28 mouse cellular contexts compared by ENCODE assay signal in genomic region chr9:78492254-78492653, GRCm38 (mm10).
"Had no signal": no experiment of that assay in that cellular context is flagged by ENCODE, and none has a peak within 500 bp of the region (broad histone marks: within the 10 kb centered on the region; RNA-seq: fewer than 3 reads in every experiment).

No protein-coding gene starts in this region.

- H3K36me3 ChIP-seq: embryonic facial prominence, embryonic 10.5 days; embryonic facial prominence, embryonic 12.5 days; embryonic facial prominence, embryonic 13.5 days; embryonic facial prominence, embryonic 15.5 days; forebrain, embryonic 10.5 days; forebrain, embryonic 12.5 days; forebrain, embryonic 15.5 days had no signal

- H3K9me3 ChIP-seq: embryonic facial prominence, embryonic 10.5 days; embryonic facial prominence, embryonic 12.5 days; embryonic facial prominence, embryonic 13.5 days; embryonic facial prominence, embryonic 15.5 days; forebrain, embryonic 10.5 days; forebrain, embryonic 12.5 days; forebrain, embryonic 13.5 days; forebrain, embryonic 15.5 days had no signal

- H3K27ac ChIP-seq: embryonic facial prominence, embryonic 10.5 days; embryonic facial prominence, embryonic 12.5 days; embryonic facial prominence, embryonic 13.5 days; embryonic facial prominence, embryonic 15.5 days; forebrain, embryonic 10.5 days; forebrain, embryonic 12.5 days; forebrain, embryonic 13.5 days; forebrain, embryonic 15.5 days; gastrocnemius, adult 2 months had no signal

- H3K4me2 ChIP-seq: embryonic facial prominence, embryonic 12.5 days; embryonic facial prominence, embryonic 13.5 days; embryonic facial prominence, embryonic 15.5 days; forebrain, embryonic 12.5 days; forebrain, embryonic 13.5 days; forebrain, embryonic 15.5 days had no signal

- H3K4me1 ChIP-seq: embryonic facial prominence, embryonic 15.5 days had no signal

- DNase-seq: cerebellum, adult 18-20 months; cerebellum, adult 2 months; cerebellum, adult 9-10 months; cerebellum, adult 9-11 months; cerebellum, postnatal 10 days; cerebellum, postnatal 14 days; cerebellum, postnatal 25 days; cerebellum, postnatal 36 days; embryo, embryonic 11 days; forebrain, postnatal 0 days; gastrocnemius, adult 2 months; gastrocnemius, postnatal 10 days; gastrocnemius, postnatal 14 days; gastrocnemius, postnatal 25 days; gastrocnemius, postnatal 36 days; heart, adult 11 months; heart, adult 18-20 months had no signal

- H3K27me3 ChIP-seq: embryonic facial prominence, embryonic 12.5 days; embryonic facial prominence, embryonic 13.5 days; embryonic facial prominence, embryonic 15.5 days; forebrain, embryonic 12.5 days; forebrain, embryonic 13.5 days; forebrain, embryonic 15.5 days had no signal

- H3K4me3 ChIP-seq: embryonic facial prominence, embryonic 10.5 days; embryonic facial prominence, embryonic 12.5 days; embryonic facial prominence, embryonic 13.5 days; embryonic facial prominence, embryonic 15.5 days; erythroblast, embryonic 14.5 days; forebrain, embryonic 10.5 days; forebrain, embryonic 12.5 days; forebrain, embryonic 13.5 days; forebrain, embryonic 15.5 days; gastrocnemius, adult 2 months had no signal

- ATAC-seq: forebrain, embryonic 13.5 days; forebrain, embryonic 14.5 days; forebrain, embryonic 15.5 days; forebrain, embryonic 16.5 days; forebrain, postnatal 0 days had no signal

- H3K9ac ChIP-seq: embryonic facial prominence, embryonic 12.5 days; embryonic facial prominence, embryonic 13.5 days; embryonic facial prominence, embryonic 15.5 days; forebrain, embryonic 12.5 days; forebrain, embryonic 13.5 days; forebrain, embryonic 15.5 days; forebrain, postnatal 0 days had no signal
